Mouse (Mus musculus): ENCODE results near the gene Brd3os.

DNA sequence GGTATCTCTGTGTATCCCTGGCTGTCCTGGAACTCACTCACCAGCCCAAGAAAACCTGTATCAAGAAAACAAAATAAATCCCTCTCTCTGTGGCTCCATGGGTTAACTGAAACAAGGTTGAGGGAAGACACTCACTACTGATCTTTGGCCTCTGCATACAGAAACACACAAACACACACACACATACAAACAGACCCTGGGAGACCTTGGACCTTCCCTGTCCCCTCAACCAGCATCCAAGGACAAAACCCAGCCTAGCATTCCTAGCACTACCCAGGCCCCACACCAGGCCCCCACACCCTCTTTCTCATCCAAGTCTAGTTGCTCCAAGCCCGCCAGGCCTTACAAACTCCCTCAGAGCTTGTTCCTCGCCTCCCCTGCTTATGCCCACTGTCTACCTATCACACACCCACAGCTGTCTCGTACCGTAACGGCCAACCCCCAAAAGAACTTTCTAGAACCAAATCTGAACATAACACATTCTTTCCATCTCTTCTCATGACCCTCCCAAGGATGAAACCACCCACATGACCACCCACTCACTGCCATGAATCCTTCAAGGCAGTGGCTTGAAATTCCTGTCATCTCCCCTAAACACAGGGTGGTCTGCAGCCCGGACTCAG, 31.5 kb upstream of the Brd3os start:
- TF ChIP-seq TAL1 (IDR thresholded peaks at IDR 0.05; ENCODE audit: low read length) (no peak), GATA1 (IDR thresholded peaks at IDR 0.05; ENCODE audit: low read length) (no peak)
